Mouse (Mus musculus) limb, embryonic 10.5 days (tissue): ENCODE measurements at regions not wholly inside any gene's neighbourhood (a gene's known extent, or its start where the extent isn't known, plus 50 kb on each side); places are given as distances from the start of the nearest gene placed in this dataset.

ENCODE experiments used
- DNase-seq: peaks from one replicate; pipeline ENCODE4 v3.0.0-alpha.2; 2017; ENCODE audit warnings: low spot score
- H3K27ac ChIP-seq: fragments of 300-500 bp; sonication (generic); 2 replicates; pipeline ENCODE4 v1.5.1; 2016; ENCODE audit warnings: mild to moderate bottlenecking
- H3K27me3 ChIP-seq: fragments of 300-500 bp; sonication (generic); 2 replicates; pipeline ENCODE4 v1.6.1; 2016; ENCODE audit warnings: low read depth, mild to moderate bottlenecking; ENCODE audit not compliant: poor library complexity, severe bottlenecking
- H3K36me3 ChIP-seq: fragments of 300-500 bp; sonication (generic); 2 replicates; pipeline ENCODE4 v1.6.1; 2016; ENCODE audit warnings: mild to moderate bottlenecking, moderate library complexity
- H3K4me1 ChIP-seq: fragments of 300-500 bp; sonication (generic); 2 replicates; pipeline ENCODE4 v1.6.1; 2016
- H3K4me3 ChIP-seq: fragments of 300-500 bp; sonication (generic); 2 replicates; pipeline ENCODE4 v1.5.1; 2016; ENCODE audit warnings: mild to moderate bottlenecking, moderate library complexity
- H3K9me3 ChIP-seq: fragments of 300-500 bp; sonication (generic); replicated peaks from 2 replicates; pipeline ENCODE4 v1.6.1; 2016; ENCODE audit warnings: mild to moderate bottlenecking
- WGBS: fragments of 180-500 bp; shearing (Covaris S2); methylation state at CpG from one replicate; pipeline ENCODE4 v1.1.7; 2016; 5-methylcytosine and 5-hydroxymethylcytosine counted together

- H3K4me1 ChIP-seq = peaks cover 19% of the 10 kb centered on the region; the same call in 1 of the 2 replicates
- H3K36me3 ChIP-seq = no peaks in the 10 kb centered on the region
- 92% methylated on average over 4 of the region's 4 CpGs for WGBS
- H3K27me3 ChIP-seq = no peaks in the 10 kb centered on the region
- DNase-seq = no peak
- H3K9me3 ChIP-seq = no peaks in the 10 kb centered on the region
- no peak overlapping the region for H3K27ac ChIP-seq
- no peak overlapping the region for H3K4me3 ChIP-seq
Observed at GRCm38 (mm10) chr2:6263565-6263964, 50.7 kb upstream of the Echdc3 start.

DNA sequence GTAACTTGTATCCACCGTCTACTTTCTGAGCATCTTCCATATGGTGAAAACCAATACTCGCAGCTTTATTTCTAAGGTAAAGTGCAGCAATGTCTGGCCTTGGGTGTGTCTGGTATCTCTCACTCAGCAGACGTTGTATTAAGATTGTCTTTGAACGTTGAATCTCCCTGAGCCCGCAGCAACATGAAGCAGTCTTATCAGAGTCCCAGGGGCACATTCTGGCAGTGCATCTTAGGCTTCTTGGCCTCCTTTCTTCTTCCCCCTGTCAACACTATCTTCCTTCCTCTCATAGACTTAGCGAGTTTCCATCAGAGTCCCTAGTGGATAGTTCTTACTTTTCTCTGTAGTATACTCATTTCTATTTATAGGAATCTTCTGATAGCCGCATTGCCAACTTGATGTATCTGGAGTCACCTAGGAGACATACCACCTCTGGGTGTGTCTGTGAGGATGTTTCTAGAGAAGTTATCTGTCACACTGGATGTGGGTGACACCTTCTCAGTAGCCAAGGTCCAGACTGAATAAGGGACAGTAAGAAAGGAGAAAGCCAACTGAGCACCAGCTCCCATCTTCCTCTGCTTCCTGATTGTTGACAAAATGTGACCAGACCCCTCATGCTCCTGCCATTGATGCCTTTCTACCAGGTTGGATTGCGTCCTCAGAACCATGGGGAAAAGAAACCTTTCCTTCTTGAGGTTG is 51.4 kb upstream of the Echdc3 start:
- peaks cover 25% of the 10 kb centered on the region for H3K4me1 ChIP-seq
- H3K4me3 ChIP-seq = no peak overlapping the region
- no peaks in the 10 kb centered on the region for H3K9me3 ChIP-seq
- no peak for DNase-seq
- H3K27ac ChIP-seq = no peak overlapping the region
- WGBS = 88% methylated on average over 8 of the region's 8 CpGs
- H3K27me3 ChIP-seq = no peaks in the 10 kb centered on the region
- H3K36me3 ChIP-seq = no peaks in the 10 kb centered on the region

- Histone ChIP-seq H3K27ac (no peak overlapping the region), H3K4me3 (no peak overlapping the region), H3K4me1 (peaks cover 32% of the 10 kb centered on the region), H3K36me3 (no peaks in the 10 kb centered on the region), H3K27me3 (no peaks in the 10 kb centered on the region), H3K9me3 (no peaks in the 10 kb centered on the region)
- no peak for DNase-seq
- 65% methylated on average over 3 of the region's 3 CpGs for WGBS
Observed at GRCm38 (mm10) chr2:6265117-6265516, 52.3 kb upstream of the Echdc3 start.

- H3K4me3 ChIP-seq = no peak overlapping the region
- no peak overlapping the region for H3K27ac ChIP-seq
Observed at GRCm38 (mm10) chr2:6267066-6267465, 54.2 kb upstream of the Echdc3 start.

DNA sequence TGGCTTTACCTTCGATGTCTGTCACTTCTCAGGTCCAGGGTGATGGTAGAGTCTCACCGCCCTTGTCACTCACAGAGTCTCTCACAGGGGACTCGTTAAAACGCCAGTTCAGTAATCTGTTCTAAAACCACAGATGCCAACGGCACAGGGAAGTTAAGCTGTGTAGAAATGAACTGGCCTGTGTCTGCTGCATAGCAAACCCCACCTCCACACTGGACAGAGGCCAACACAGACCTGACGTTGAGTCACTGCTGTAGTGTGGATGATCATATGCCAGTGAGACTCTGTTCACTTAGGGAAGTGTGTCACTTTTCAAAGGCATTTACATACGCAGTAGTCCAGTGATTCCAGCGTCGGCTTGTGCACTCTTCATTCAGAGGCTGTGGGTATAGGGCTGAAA is 54.7 kb upstream of the Echdc3 start:
- Histone ChIP-seq H3K27ac (0 out of 2 replicates have a peak overlapping the region, but pooled peaks have one; percentile 3), H3K36me3 (no peaks in the 10 kb centered on the region), H3K27me3 (no peaks in the 10 kb centered on the region), H3K4me3 (no peak overlapping the region), H3K4me1 (peaks cover 26% of the 10 kb centered on the region), H3K9me3 (no peaks in the 10 kb centered on the region)
- WGBS = 58% methylated on average over 9 of the region's 9 CpGs
- no peak for DNase-seq

More at GRCm38 (mm10) chr2:6267066-6267465, 54.2 kb upstream of the Echdc3 start:
- Histone ChIP-seq H3K27me3 (no peaks in the 10 kb centered on the region), H3K4me1 (peaks cover 25% of the 10 kb centered on the region), H3K9me3 (no peaks in the 10 kb centered on the region), H3K36me3 (no peaks in the 10 kb centered on the region)
- 77% methylated on average over 6 of the region's 6 CpGs for WGBS
- no peak for DNase-seq

DNA sequence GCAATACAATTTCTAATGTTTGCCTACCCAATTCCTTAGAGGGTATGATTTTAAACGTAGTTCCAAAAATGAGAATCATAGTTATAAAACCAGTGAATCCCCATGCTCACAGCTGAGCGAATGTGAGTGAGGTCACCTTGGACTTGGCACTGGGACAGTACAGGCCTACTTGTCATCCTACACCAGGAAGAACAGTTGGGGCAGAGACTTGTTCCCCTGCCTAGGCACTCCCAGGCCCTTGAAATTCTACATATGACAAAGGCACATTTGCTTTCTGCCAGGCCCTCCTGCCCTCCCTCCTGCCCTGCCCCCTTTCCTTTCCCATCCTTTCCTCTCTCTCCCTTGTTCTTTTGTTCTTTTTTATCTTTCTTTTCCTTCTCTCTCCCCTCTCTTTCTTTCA is 50.0 kb upstream of the Usp6nl start:
- DNase-seq = no peak
- no peaks in the 10 kb centered on the region for H3K36me3 ChIP-seq
- peak overlapping the region; percentile 63; the same call in 1 of the 2 replicates for H3K27ac ChIP-seq
- no peak overlapping the region for H3K4me3 ChIP-seq
- H3K9me3 ChIP-seq = no peaks in the 10 kb centered on the region
- 96% methylated on average over 2 of the region's 2 CpGs for WGBS
- H3K4me1 ChIP-seq = peaks cover 42% of the 10 kb centered on the region
- no peaks in the 10 kb centered on the region for H3K27me3 ChIP-seq
